Mouse (Mus musculus): ENCODE measurements at regions not wholly inside any gene's neighbourhood (a gene's known extent, or its start where the extent isn't known, plus 50 kb on each side); places are given as distances from the start of the nearest gene placed in this dataset.

DNA sequence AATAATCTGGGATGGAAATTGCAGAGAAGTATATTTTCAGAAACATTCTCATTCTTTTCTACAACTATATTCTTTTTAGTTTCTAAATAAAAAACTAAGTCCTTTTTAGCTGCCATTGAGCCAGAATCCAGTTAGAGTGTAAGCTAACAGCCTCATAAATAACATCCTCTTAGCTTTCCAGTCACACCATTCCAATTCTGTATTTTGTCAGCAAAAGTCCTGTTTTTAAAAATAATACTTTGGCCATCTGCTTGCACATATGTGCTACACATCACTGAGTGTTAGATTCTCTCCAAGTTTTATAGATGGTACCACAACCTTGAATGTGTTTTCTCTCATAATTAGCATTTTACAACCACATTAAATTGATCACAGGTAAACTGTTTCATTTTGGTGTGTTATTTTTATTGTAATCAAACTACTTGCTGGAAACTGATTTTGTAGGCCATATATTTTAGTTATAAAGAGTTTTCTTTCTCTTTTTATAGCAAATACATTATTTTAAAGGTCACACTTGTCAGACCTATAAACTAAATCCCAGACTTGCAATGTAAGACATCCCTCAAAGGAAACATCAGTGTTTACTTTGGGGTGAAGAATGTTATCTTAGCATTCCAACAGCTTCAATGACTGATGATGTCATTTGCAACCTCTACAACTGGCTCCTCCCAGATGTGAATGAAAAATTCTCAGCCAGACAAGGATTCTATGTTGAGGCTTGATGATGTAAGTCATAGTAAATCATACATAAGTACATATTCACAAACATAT, 1878.9 kb upstream of the Flrt2 start:
- H3K4me3 ChIP-seq (replicated peaks in 1 of 3; ENCODE audit: low read depth in 2 of 3, low read length in 2 of 3, poor library complexity in 1 of 3), result no peak overlapping the region
- H3K27ac ChIP-seq (ENCODE audit: insufficient read depth, low read depth), result no peak overlapping the region
- TF ChIP-seq MEF2A (IDR thresholded peaks at IDR 0.05; ENCODE audit: borderline replicate concordance, low read depth, low read length) (no peak), POLR2A (IDR thresholded peaks at IDR 0.05; ENCODE audit: low read depth, low read length) (no peak)
- H3K79me2 ChIP-seq (replicated peaks; ENCODE audit: control insufficient read depth, extremely low read depth, insufficient read depth, poor library complexity, severe bottlenecking), result no peaks in the 10 kb centered on the region
- no peaks in the 10 kb centered on the region for H3K4me1 ChIP-seq (ENCODE audit: control insufficient read depth in 1 of 2, insufficient read depth in 2 of 2)
- H3K4me2 ChIP-seq (ENCODE audit: insufficient read depth, low read depth, poor library complexity, severe bottlenecking), result no peak overlapping the region
- no peaks in the 10 kb centered on the region for H3K27me3 ChIP-seq (replicated peaks)
- DNase-seq (ENCODE audit: extremely low read depth), result no peak
- H3K9me3 ChIP-seq (replicated peaks; ENCODE audit: low read length), result peaks cover 10% of the 10 kb centered on the region
- in situ Hi-C loops (cut with MboI; ENCODE audit: low pct_ligation_motif_present, low pct_unique_long_range_greater_than_20kb, low sequenced_read_pairs) (no loop called here), dilution Hi-C loops (cut with MboI; ENCODE audit: extremely low pct_ligation_motif_present, extremely low pct_unique_long_range_greater_than_20kb, low sequenced_read_pairs) (no loop called here)
- H3K36me3 ChIP-seq (replicated peaks in 1 of 2; ENCODE audit: control insufficient read depth in 1 of 2, insufficient read depth in 1 of 2, low read length in 1 of 2), result no peaks in the 10 kb centered on the region
- H3K9ac ChIP-seq (ENCODE audit: insufficient read depth, low read depth), result no peak overlapping the region

- in situ Hi-C loops (cut with MboI; ENCODE audit: low pct_ligation_motif_present, low pct_unique_long_range_greater_than_20kb, low sequenced_read_pairs), result no loop called here
- Histone ChIP-seq H3K27me3 (replicated peaks) (no peaks in the 10 kb centered on the region), H3K9me3 (replicated peaks; ENCODE audit: low read length) (peaks cover 12% of the 10 kb centered on the region), H3K27ac (ENCODE audit: insufficient read depth, low read depth) (no peak overlapping the region), H3K4me2 (ENCODE audit: insufficient read depth, low read depth, poor library complexity, severe bottlenecking) (no peak overlapping the region), H3K4me1 (ENCODE audit: control insufficient read depth in 1 of 2, insufficient read depth in 2 of 2) (no peaks in the 10 kb centered on the region), H3K4me3 (replicated peaks in 1 of 3; ENCODE audit: low read depth in 2 of 3, low read length in 2 of 3, poor library complexity in 1 of 3) (no peak overlapping the region), H3K79me2 (replicated peaks; ENCODE audit: control insufficient read depth, extremely low read depth, insufficient read depth, poor library complexity, severe bottlenecking) (no peaks in the 10 kb centered on the region), H3K36me3 (replicated peaks in 1 of 2; ENCODE audit: control insufficient read depth in 1 of 2, insufficient read depth in 1 of 2, low read length in 1 of 2) (no peaks in the 10 kb centered on the region), H3K9ac (ENCODE audit: insufficient read depth, low read depth) (no peak overlapping the region)
- TF ChIP-seq JUN (IDR thresholded peaks at IDR 0.05; ENCODE audit: insufficient read depth, low read depth, low read length) (no peak), MAZ (IDR thresholded peaks at IDR 0.05; ENCODE audit: low read depth, low read length) (no peak), RAD21 (IDR thresholded peaks at IDR 0.05; ENCODE audit: low read depth, low read length) (no peak), MYC (IDR thresholded peaks at IDR 0.05; ENCODE audit: low read depth, low read length) (no peak), KAT2A (IDR thresholded peaks at IDR 0.05; ENCODE audit: insufficient replicate concordance, low read length) (no peak), NRF1 (IDR thresholded peaks at IDR 0.05; ENCODE audit: low read depth, low read length) (no peak), E2F4 (IDR thresholded peaks at IDR 0.05; ENCODE audit: insufficient replicate concordance, low read depth, low read length) (no peak), HCFC1 (IDR thresholded peaks at IDR 0.05; ENCODE audit: low read depth, low read length) (no peak), BHLHE40 (IDR thresholded peaks at IDR 0.05; ENCODE audit: low read depth, low read length) (no peak), ELF1 (IDR thresholded peaks at IDR 0.05; ENCODE audit: low read depth, low read length) (no peak), POLR2A (IDR thresholded peaks at IDR 0.05; ENCODE audit: low read depth, low read length) (no peak), NELFE (IDR thresholded peaks at IDR 0.05; ENCODE audit: low read depth, low read length) (no peak), ZNF384 (IDR thresholded peaks at IDR 0.05; ENCODE audit: low read depth, low read length) (no peak), IRF4 (IDR thresholded peaks at IDR 0.05; ENCODE audit: low read depth, low read length) (no peak)
- dilution Hi-C loops (cut with MboI; ENCODE audit: extremely low pct_ligation_motif_present, extremely low pct_unique_long_range_greater_than_20kb, low sequenced_read_pairs), result no loop called here
- DNase-seq (ENCODE audit: extremely low read depth), result no peak
Observed at GRCm38 (mm10) chr12:93850944-93851520, 1841.0 kb upstream of the Flrt2 start.
